18 mouse cellular contexts compared by ENCODE assay signal in the genomic region with DNA sequence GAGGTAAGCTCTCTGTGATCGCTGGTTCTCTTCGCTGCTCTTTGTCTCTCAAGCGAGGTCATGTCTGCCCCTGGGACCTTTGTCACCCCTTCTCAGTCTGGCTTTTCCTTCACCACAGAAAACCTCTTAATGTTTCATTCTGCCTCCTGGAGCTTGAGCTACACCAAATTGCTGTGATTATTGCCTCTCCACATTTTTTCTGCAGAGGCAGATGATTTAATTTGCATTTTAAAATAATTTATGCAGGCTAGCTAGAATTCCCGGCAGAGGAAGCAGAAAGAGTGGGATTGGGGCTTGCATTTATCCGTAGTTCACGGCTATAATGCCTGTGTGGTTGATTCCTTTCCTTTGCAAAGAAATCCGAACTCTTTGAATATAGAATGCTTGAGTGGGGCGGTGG. TPM values are rescaled to one million over a fixed set of nuclear protein-coding genes. Genes with fewer than 3 reads are reported as not detected.
A peak's percentile ranks its signal among the peaks of the same experiment; 100 is the strongest.
DNase-seq lines count a peak whose midpoint lies in the region; ATAC-seq and TF ChIP-seq lines count a peak whose summit lies in the region.
"Had no signal": no experiment of that assay in that cellular context is flagged by ENCODE, and none has a peak within 500 bp of the region (broad histone marks: within the 10 kb centered on the region; RNA-seq: fewer than 3 reads in every experiment).

No protein-coding gene starts in this region.

- peaks cover 61% of the 10 kb centered on the region for H3K27me3 ChIP-seq in forebrain, embryonic 12.5 days
- peaks cover 56% of the 10 kb centered on the region for H3K27me3 ChIP-seq in hindbrain, embryonic 14.5 days (ENCODE audit: control insufficient read depth, insufficient read depth, low read length)
- H3K27me3 ChIP-seq in midbrain, embryonic 16.5 days (ENCODE audit: control insufficient read depth, insufficient read depth, low read depth, low read length), result peaks cover 33% of the 10 kb centered on the region
- no peaks in the 10 kb centered on the region for H3K27me3 ChIP-seq in cerebellum, adult 2 months (ENCODE audit: control insufficient read depth, insufficient read depth, low read length)

- peak overlapping the region; percentile 32 for H3K4me2 ChIP-seq in forebrain, embryonic 12.5 days
- peak overlapping the region; percentile 37 for H3K4me2 ChIP-seq in hindbrain, embryonic 14.5 days (replicated peaks)
- peak overlapping the region; percentile 35 for H3K4me2 ChIP-seq in midbrain, embryonic 16.5 days (ENCODE audit: low read length)
- H3K4me2 ChIP-seq: limb, embryonic 13.5 days had no signal

- H3K9me3 ChIP-seq in forebrain, embryonic 12.5 days, result 0 out of 2 replicates have a peak, but pooled peaks cover 4% of the 10 kb centered on the region
- no peaks in the 10 kb centered on the region for H3K9me3 ChIP-seq in hindbrain, embryonic 14.5 days (ENCODE audit: control insufficient read depth, low read length)
- H3K9me3 ChIP-seq in midbrain, embryonic 16.5 days (replicated peaks; ENCODE audit: control insufficient read depth, low read length, poor library complexity, severe bottlenecking), result no peaks in the 10 kb centered on the region
- H3K9me3 ChIP-seq: limb, embryonic 13.5 days had no signal

- TF ChIP-seq POLR2A in brain, embryonic 14.5 days (IDR thresholded peaks at IDR 0.05; ENCODE audit: borderline replicate concordance, extremely low read depth, insufficient read depth, insufficient read length, poor library complexity, severe bottlenecking), result no peak
- no peak for TF ChIP-seq POLR2A in cerebellum, adult 2 months (IDR thresholded peaks at IDR 0.05; ENCODE audit: borderline replicate concordance, insufficient read depth, low read length)

- H3K27ac ChIP-seq in forebrain, embryonic 12.5 days, result peak overlapping the region; percentile 79
- peak overlapping the region; percentile 62 for H3K27ac ChIP-seq in hindbrain, embryonic 14.5 days
- H3K27ac ChIP-seq in midbrain, embryonic 16.5 days (ENCODE audit: low read length), result peak overlapping the region; percentile 34
- no peak overlapping the region for H3K27ac ChIP-seq in cerebellum, adult 2 months (ENCODE audit: insufficient read depth, low read length)
- H3K27ac ChIP-seq: limb, embryonic 13.5 days; macrophage had no signal

- H3K36me3 ChIP-seq in forebrain, embryonic 12.5 days (replicated peaks), result no peaks in the 10 kb centered on the region
- H3K36me3 ChIP-seq in hindbrain, embryonic 14.5 days (replicated peaks; ENCODE audit: control insufficient read depth, insufficient read depth), result no peaks in the 10 kb centered on the region
- H3K36me3 ChIP-seq in midbrain, embryonic 16.5 days (ENCODE audit: control insufficient read depth, insufficient read depth, low read length), result no peaks in the 10 kb centered on the region
- H3K36me3 ChIP-seq: limb, embryonic 13.5 days had no signal

- no peak overlapping the region for H3K4me3 ChIP-seq in forebrain, embryonic 12.5 days (replicated peaks)
- H3K4me3 ChIP-seq in hindbrain, embryonic 14.5 days (replicated peaks; ENCODE audit: low read length), result 0 out of 2 replicates have a peak overlapping the region, but pooled peaks have one; percentile 2
- H3K4me3 ChIP-seq in midbrain, embryonic 16.5 days (ENCODE audit: low read depth, low read length), result peak overlapping the region; percentile 19; the same call in 1 of the 2 replicates
- H3K4me3 ChIP-seq in cerebellum, adult 2 months (replicated peaks; ENCODE audit: insufficient read depth, low read depth, low read length), result no peak overlapping the region
- H3K4me3 ChIP-seq: limb, embryonic 13.5 days had no signal

- no peak overlapping the region for H3K9ac ChIP-seq in forebrain, embryonic 12.5 days
- H3K9ac ChIP-seq in hindbrain, embryonic 14.5 days, result peak overlapping the region; percentile 45
- H3K9ac ChIP-seq in midbrain, embryonic 16.5 days (ENCODE audit: low read depth, low read length), result peak overlapping the region; percentile 0; the same call in 1 of the 2 replicates
- H3K9ac ChIP-seq: limb, embryonic 13.5 days had no signal

- DNase-seq in brain, embryonic 14.5 days (ENCODE audit: low read depth), result peak; percentile 79
- DNase-seq in hindbrain, embryonic 14.5 days (ENCODE audit: low spot score), result no peak
- no peak for DNase-seq in thymus, adult 18-20 months
- DNase-seq in cerebellum, adult 2 months, result no peak
- DNase-seq in cerebellum, adult 9-11 months, result no peak
- DNase-seq: cerebellum, postnatal 14 days; kidney, postnatal 36 days; right cerebral cortex, postnatal 4 days; thymus, adult 2 months had no signal

- 17% methylated on average over 8 of the region's 8 CpGs for WGBS in forebrain, embryonic 12.5 days
- 11% methylated on average over 8 of the region's 8 CpGs for WGBS in hindbrain, embryonic 14.5 days
- WGBS in midbrain, embryonic 16.5 days, result 8% methylated on average over 8 of the region's 8 CpGs
- WGBS in cerebellum, adult 2 months, result 59% methylated on average over 8 of the region's 8 CpGs

- ATAC-seq in forebrain, embryonic 12.5 days (ENCODE audit: low FRiP score), result 0 out of 2 replicates have a peak, but pooled peaks have one; percentile 27
- no peak for ATAC-seq in hindbrain, embryonic 14.5 days (ENCODE audit: low FRiP score)
- ATAC-seq in midbrain, embryonic 16.5 days, result no peak

- TF ChIP-seq CTCF in brain, embryonic 14.5 days (IDR thresholded peaks at IDR 0.05; ENCODE audit: borderline replicate concordance, extremely low read depth, insufficient read depth, insufficient read length), result no peak
- no peak for TF ChIP-seq CTCF in cerebellum, adult 2 months (IDR thresholded peaks at IDR 0.05; ENCODE audit: borderline replicate concordance, insufficient read depth, low read depth, low read length)

- H3K4me1 ChIP-seq in forebrain, embryonic 12.5 days, result peaks cover 40% of the 10 kb centered on the region
- H3K4me1 ChIP-seq in hindbrain, embryonic 14.5 days (replicated peaks; ENCODE audit: control insufficient read depth, insufficient read depth, low read length), result peaks cover 32% of the 10 kb centered on the region
- H3K4me1 ChIP-seq in midbrain, embryonic 16.5 days (ENCODE audit: control insufficient read depth, insufficient read depth, low read length), result peaks cover 20% of the 10 kb centered on the region
- H3K4me1 ChIP-seq in cerebellum, adult 2 months (ENCODE audit: control insufficient read depth, insufficient read depth, low read length), result peaks cover 1% of the 10 kb centered on the region; the same call in 1 of the 2 replicates

RNA-seq across cellular contexts. Expression of gene Gm9945, which starts 4.3 kb away (rescaled TPM):
- polyA plus RNA-seq in brain, embryonic 14.5 days (2012; rRNA removed), result not detected in 2 replicates
- 0.29 TPM in 1 of 2 replicates, not detected in the other for polyA plus RNA-seq in forebrain, embryonic 12.5 days (2016; fragmentation: Nextera tagmentation; extraction: Ambion mirVana)
- polyA plus RNA-seq in hindbrain, embryonic 14.5 days (2014; fragmentation: Nextera tagmentation; extraction: Ambion mirVana), result 0.36 TPM in 1 of 2 replicates, not detected in the other
- not detected in 2 replicates for polyA plus RNA-seq in midbrain, embryonic 16.5 days (2015; fragmentation: Nextera tagmentation; extraction: Ambion mirVana)
- 0.65 and 1.6 TPM in 2 replicates for polyA plus RNA-seq in cerebellum, adult 2 months (2012; rRNA removed)
- polyA plus RNA-seq: embryonic facial prominence, embryonic 14.5 days; heart, embryonic 16.5 days; intestine, embryonic 14.5 days; limb, embryonic 13.5 days; macrophage; thymus, adult 2 months had no signal

RNA-seq across cellular contexts. Expression of gene Sowaha, which starts 4.5 kb away (rescaled TPM):
- 1.1 and 1.6 TPM in 2 replicates for polyA plus RNA-seq in brain, embryonic 14.5 days (2012; rRNA removed)
- polyA plus RNA-seq in forebrain, embryonic 12.5 days (2016; fragmentation: Nextera tagmentation; extraction: Ambion mirVana), result 1.1 and 1.6 TPM in 2 replicates
- polyA plus RNA-seq in hindbrain, embryonic 14.5 days (2014; fragmentation: Nextera tagmentation; extraction: Ambion mirVana), result 1.3 and 1.4 TPM in 2 replicates
- 1.1 and 1.6 TPM in 2 replicates for polyA plus RNA-seq in midbrain, embryonic 16.5 days (2015; fragmentation: Nextera tagmentation; extraction: Ambion mirVana)
- polyA plus RNA-seq in cerebellum, adult 2 months (2012; rRNA removed), result 23.1 and 27.1 TPM in 2 replicates
- polyA plus RNA-seq: macrophage had no signal

RNA-seq across cellular contexts. Expression of gene Gm9837, which starts 5.3 kb away (rescaled TPM):
- not detected in 2 replicates for polyA plus RNA-seq in brain, embryonic 14.5 days (2012; rRNA removed)
- polyA plus RNA-seq in forebrain, embryonic 12.5 days (2016; fragmentation: Nextera tagmentation; extraction: Ambion mirVana), result not detected in 2 replicates
- polyA plus RNA-seq in hindbrain, embryonic 14.5 days (2014; fragmentation: Nextera tagmentation; extraction: Ambion mirVana), result not detected in 2 replicates
- polyA plus RNA-seq in midbrain, embryonic 16.5 days (2015; fragmentation: Nextera tagmentation; extraction: Ambion mirVana), result not detected in 2 replicates
- not detected in 2 replicates for polyA plus RNA-seq in cerebellum, adult 2 months (2012; rRNA removed)
- polyA plus RNA-seq: embryonic facial prominence, embryonic 14.5 days; frontal cortex, adult 2 months; heart, embryonic 16.5 days; intestine, embryonic 14.5 days; limb, embryonic 13.5 days; liver, embryonic 16.5 days; macrophage; thymus, adult 2 months had no signal

RNA-seq across cellular contexts. Expression of gene Shroom1, which starts 18.6 kb away (rescaled TPM):
- polyA plus RNA-seq in brain, embryonic 14.5 days (2012; rRNA removed), result 2.4 and 2.9 TPM in 2 replicates
- 1.8 and 2.0 TPM in 2 replicates for polyA plus RNA-seq in forebrain, embryonic 12.5 days (2016; fragmentation: Nextera tagmentation; extraction: Ambion mirVana)
- polyA plus RNA-seq in hindbrain, embryonic 14.5 days (2014; fragmentation: Nextera tagmentation; extraction: Ambion mirVana), result 2.5 and 3.5 TPM in 2 replicates
- 3.0 and 4.5 TPM in 2 replicates for polyA plus RNA-seq in midbrain, embryonic 16.5 days (2015; fragmentation: Nextera tagmentation; extraction: Ambion mirVana)
- 7.7 and 8.8 TPM in 2 replicates for polyA plus RNA-seq in cerebellum, adult 2 months (2012; rRNA removed)
- polyA plus RNA-seq: macrophage had no signal

RNA-seq across cellular contexts. Expression of gene Gm10447, which starts 18.7 kb away (rescaled TPM):
- polyA plus RNA-seq in brain, embryonic 14.5 days (2012; rRNA removed), result 0.14 TPM in 1 of 2 replicates, not detected in the other
- 0.13 and 0.14 TPM in 2 replicates for polyA plus RNA-seq in forebrain, embryonic 12.5 days (2016; fragmentation: Nextera tagmentation; extraction: Ambion mirVana)
- polyA plus RNA-seq in hindbrain, embryonic 14.5 days (2014; fragmentation: Nextera tagmentation; extraction: Ambion mirVana), result 0.11 TPM in 1 of 2 replicates, not detected in the other
- 0.10 TPM in 1 of 2 replicates, not detected in the other for polyA plus RNA-seq in midbrain, embryonic 16.5 days (2015; fragmentation: Nextera tagmentation; extraction: Ambion mirVana)
- 0.06 TPM in 1 of 2 replicates, not detected in the other for polyA plus RNA-seq in cerebellum, adult 2 months (2012; rRNA removed)
- polyA plus RNA-seq: embryonic facial prominence, embryonic 14.5 days; intestine, embryonic 14.5 days; macrophage had no signal

Comparison
In these comparisons a context has a peak if more than half of its experiments do, and no peak if none do; other contexts are left out.
1. H3K4me3 ChIP-seq: peak in hindbrain, embryonic 14.5 days (single experiment) and midbrain, embryonic 16.5 days (single experiment); none in forebrain, embryonic 12.5 days (single experiment) and cerebellum, adult 2 months (single experiment).
2. Peak in every context shown above with its lines, with median percentiles within 50 percentile points of each other: H3K4me2 ChIP-seq.